Mouse (Mus musculus) embryonic fibroblast, embryonic 13.5 days (primary cell): ENCODE results near the gene Pqlc3.

ENCODE experiments used
- CTCF ChIP-seq: IDR thresholded peaks from 2 replicates; pipeline ENCODE4 v1.5.1; 2011; ENCODE audit warnings: mild to moderate bottlenecking, control low read depth, low read length, moderate library complexity, borderline replicate concordance; ENCODE audit not compliant: insufficient read depth
- POLR2A ChIP-seq: IDR thresholded peaks from 2 replicates; pipeline ENCODE4 v1.6.1; 2011; ENCODE audit warnings: low read depth, mild to moderate bottlenecking, control low read depth, low read length, moderate library complexity

DNA sequence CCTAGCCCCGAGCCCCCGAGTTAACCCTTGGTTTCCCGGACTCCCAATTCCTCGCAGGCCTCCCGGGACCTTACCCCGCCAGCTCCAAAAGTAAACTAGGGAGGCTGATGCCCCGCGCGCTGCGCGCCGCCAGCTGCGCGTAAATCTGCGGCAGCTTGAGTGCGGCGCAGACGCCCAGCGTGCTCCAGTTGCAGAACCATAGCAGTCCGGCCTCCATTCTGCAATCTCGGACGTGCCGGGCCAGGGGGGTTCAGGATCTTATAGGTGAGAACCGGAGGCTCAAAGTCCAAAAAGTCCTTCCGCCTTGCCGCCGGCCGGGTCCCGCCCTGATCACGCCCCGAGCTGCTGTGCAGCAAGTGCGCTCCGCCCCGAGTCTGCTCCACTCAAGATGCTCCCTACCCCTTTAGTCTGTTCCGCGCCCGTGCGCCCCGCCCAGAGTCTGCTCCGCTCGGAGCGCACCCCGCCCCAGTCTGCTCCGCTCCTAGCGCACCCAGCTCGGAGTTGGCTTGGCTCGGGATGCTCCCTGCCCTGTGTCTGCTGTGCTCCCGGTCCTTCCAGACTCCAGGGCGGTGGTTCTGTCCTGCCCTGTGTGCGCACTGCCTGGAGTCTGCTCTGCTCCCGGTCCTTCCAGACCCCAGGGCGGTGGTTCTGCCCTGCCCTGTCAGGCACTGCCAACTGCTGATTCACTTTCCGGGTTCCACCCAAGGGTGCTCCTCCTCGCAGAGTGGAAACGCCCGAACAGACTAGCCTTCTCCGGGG lies at the start of gene Pqlc3:
- TF ChIP-seq POLR2A: peak; percentile 81
- no peak for TF ChIP-seq CTCF
